Mouse (Mus musculus): ENCODE data around the gene Alg3.

Gene Alg3

GRCm38 (mm10) chr16:20611357-20612227 lies at the start of gene Alg3, which contains the start of the genes Eef1akmt4 and Gm49333:
Gene Alg3, minus strand, starts transcription at chr16:20611735.
Gene Eef1akmt4, plus strand, starts transcription at chr16:20611593.
Gene Gm49333, plus strand, starts transcription at chr16:20611610.
- DNase-seq = peak; percentile 84

GRCm38 (mm10) chr16:20657661-20658060 lies 46.1 kb upstream of the Alg3 start:
- DNase-seq = no peak

DNA sequence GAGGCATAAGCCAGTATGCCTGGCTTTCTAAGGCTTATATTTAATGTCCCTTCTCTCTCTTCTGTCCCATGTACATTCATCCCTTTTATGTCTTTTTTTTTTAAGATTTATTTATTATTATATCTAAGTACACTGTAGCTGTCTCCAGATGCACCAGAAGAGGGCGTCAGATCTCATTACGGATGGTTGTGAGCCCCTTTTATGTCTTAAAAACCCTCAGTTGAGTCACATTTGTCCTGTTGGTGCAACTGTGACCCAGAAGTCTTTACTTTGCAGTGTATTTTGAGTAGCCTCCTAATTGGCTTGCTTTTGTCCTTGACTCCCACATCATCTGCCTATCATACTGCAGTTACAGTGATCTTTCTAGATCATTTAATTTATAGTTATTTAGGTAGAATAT lies 41.8 kb upstream of the Alg3 start:
- no peak for DNase-seq

GRCm38 (mm10) chr16:20651947-20652310 lies 40.4 kb upstream of the Alg3 start:
- DNase-seq = no peak

GRCm38 (mm10) chr16:20651076-20651946 lies 39.8 kb upstream of the Alg3 start, which contains the start of gene Psmd2:
Gene Psmd2, plus strand, starts transcription at chr16:20651652.
- peak; percentile 97 for DNase-seq

- no peak for DNase-seq
Observed at GRCm38 (mm10) chr16:20643911-20644310, 32.4 kb upstream of the Alg3 start.

- DNase-seq = peak; percentile 77
Observed at GRCm38 (mm10) chr16:20642161-20642560, 30.6 kb upstream of the Alg3 start.

DNA sequence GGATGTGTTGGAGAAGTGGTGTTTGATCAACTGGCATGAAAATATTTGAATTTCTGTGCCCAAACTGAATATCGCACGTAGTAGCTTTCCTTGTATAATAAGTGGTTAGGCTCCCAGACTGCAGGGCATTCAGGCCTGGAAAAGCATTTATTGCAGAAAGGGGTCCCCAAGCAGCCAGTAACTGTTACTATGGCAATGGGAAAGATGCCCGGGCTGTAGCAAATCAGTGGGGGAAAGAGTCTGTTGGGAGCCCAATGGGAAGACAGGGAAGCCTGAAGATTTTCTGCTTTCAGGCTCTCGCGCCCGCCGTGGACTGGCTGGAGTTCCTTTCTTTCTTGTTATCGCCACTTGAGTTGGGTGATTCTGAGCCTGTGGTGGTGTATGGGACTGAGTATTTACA lies 26.8 kb upstream of the Alg3 start:
- peak; percentile 32 for DNase-seq

DNA sequence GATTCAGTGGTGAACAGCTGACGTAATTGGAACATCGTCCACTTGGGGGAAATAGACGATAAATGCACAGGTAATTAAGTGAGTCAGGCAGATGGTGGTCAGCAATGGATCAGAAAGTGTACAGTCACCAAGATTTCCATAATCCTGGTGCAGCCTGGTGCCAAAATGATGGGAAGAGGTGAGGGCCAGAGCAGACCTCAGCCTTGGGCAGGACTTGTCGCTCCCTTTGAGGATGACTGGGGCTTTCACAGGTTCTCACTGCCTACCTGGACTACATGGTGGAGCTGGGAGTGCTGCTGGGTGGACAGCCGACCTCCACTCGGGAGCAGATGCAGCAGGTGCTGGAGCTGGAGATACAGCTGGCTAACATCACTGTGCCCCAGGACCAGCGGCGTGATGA lies 25.9 kb upstream of the Alg3 start:
- no peak for DNase-seq

DNA sequence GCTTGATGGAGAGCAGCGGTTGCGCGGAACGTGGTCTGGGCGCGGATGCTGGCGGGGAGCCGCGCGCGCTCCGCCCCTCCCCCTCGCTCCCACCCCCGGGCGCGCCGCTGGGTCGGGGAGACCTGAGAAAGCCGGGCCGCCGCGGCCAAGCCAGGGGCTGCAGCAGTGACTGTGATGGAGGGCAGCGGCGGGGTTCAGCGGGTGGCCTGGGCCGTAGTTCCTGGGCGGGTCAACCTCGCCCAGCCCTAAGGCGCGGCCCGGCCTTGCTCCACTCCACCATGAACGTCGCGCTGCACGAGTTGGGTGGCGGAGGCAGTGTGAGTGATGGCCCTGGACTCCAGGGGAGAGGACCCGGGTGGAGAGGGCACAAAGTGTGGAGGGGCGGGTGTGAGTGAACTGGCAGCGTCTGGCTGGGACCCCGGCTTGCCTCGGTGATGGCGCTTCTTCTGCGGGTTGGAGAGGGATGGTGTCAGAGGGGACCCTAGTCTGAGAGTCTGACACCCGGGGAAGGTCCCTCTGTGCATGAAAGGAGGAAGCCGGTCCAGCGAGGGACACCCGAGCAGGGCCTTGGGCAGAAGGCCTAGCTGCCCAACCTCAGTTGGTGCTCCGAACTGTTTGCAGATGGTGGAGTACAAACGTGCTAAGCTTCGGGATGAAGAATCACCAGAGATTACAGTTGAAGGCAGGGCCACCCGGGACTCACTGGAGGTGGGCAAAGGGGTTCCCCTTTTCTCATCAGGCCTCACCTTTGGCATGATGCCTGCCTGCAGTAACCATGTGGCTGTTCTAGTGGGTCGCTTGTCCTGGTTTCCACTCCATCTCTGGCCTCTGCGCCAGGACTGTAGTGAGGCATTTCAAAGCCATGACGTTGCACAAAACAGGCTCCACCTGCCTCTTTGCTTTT lies 18.4 kb upstream of the Alg3 start, which contains the start of gene Ece2:
Gene Ece2, plus strand, starts transcription at position 98 of the 904 bp plus-strand sequence.
- DNase-seq = peak; percentile 14

GRCm38 (mm10) chr16:20628871-20629391 lies 17.4 kb upstream of the Alg3 start:
- peak; percentile 52 for DNase-seq

DNA sequence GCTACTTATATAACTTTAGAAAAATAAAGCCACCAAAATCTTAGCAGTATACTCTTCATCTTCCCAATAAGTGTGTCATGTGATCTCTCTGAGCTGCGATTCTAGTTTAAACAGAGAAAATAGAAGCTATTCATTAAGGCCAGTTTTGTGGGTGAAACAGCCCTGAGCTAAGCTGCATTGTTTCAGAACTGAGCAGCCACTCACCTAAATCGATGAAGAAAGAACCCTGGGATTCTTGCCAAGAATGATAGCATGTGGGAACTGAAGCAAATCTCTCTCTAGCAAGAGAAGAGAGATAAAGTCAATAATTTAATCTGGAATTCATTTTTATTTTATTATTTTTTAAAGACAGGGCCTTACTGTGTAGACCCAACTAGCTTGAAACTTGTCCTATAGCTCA lies 11.7 kb upstream of the Alg3 start:
- no peak for DNase-seq

GRCm38 (mm10) chr16:20621991-20622685 lies 10.6 kb upstream of the Alg3 start:
- peak; percentile 81 for DNase-seq

DNA sequence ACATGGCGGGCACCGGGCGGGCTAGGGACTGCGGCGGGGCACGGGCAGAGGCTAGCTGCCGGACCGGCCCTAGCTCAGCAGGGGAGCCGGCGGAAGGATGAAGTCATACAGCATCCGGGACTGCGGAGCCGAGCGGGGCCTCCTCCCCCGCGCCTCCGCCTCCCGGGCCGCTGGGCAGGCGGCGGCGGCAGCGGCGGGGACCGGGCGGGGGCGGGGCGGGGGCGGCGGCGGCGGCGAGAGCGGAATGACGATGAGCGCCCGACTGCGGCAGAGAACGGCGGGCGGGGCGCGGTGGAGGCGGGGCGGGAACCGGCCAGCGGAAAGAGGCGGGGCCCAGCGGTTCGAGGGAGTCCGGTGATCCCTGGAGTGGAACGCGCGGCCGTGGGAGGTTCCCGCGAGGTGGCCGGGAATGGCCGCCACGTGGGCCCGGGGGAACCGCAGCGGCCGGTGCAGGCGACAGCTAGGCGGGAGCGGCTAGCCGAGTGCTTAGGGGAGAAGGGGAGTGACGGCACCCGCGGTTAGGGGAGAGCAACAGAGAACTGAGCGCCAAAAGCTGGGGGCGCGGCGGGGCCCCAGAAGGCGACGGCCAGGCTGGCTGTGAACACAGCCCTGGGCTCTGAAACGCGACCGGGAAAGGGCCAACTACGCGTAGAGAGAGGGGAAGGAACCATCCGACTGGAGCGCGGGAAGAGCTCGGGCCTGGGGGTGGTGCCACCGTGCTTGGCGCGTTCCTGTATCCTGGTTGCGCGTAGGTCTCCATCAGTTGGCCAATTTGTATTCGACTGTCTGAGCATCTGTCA lies 9.9 kb upstream of the Alg3 start, which contains the start of gene Camk2n2:
Gene Camk2n2, minus strand, starts transcription at position 97 of the 800 bp plus-strand sequence.
- peak; percentile 60 for DNase-seq

GRCm38 (mm10) chr16:20620751-20621190 lies 9.2 kb upstream of the Alg3 start:
- DNase-seq = no peak

GRCm38 (mm10) chr16:20620399-20620735 lies 8.8 kb upstream of the Alg3 start:
- DNase-seq = no peak

GRCm38 (mm10) chr16:20619541-20620398 lies 8.2 kb upstream of the Alg3 start:
- no peak for DNase-seq

DNA sequence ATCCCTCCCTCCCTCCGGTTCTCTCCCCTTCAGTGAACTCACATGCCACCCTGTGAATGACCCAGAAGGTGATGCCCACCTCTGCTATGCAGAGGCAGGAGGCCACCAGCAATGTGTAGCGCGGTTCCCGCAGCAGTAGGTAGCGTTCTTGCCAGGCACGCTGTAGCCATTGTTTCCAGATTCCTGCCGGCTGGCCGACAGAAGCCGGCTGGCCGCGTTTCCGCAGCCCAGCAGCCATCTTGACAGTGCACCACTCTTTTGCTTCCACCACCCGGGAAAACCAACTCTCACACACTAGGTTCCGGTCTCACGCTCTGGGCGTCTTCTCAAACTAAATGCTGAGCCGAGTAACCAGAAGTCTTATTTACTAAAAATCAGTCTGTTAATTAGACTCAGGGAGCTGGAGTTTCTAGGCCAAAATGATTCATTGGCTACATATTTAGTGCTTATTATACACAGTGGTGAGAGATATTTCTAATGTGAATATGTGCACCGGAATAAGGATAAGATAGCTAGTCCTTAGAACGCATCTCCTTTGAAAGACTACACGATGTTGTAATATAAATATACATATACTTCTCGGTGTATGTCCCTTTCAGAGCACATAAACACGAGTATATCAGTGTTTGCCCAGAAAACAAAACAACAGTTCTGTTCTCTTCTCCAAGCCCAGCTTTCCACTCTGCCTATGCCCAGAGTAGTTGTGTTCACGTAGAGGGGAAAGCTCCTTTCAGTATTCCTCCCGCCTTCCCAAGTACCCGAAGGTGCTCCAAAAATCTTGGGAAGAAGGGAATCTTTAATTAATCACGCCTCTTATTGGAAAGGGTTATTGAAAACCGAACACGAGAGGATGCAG lies 806 bp downstream of the Alg3 start:
- peak; percentile 79 for DNase-seq

- DNase-seq = no peak
Observed at GRCm38 (mm10) chr16:20604705-20605104, 6.8 kb downstream of the Alg3 start.
